Mouse (Mus musculus) cortical plate, adult 2 months (tissue): Measurements from ENCODE around the gene Celf2. TPM values are rescaled to one million over a fixed set of nuclear protein-coding genes. Genes with fewer than 3 reads are reported as not detected.

Source experiments
- H3K27ac ChIP-seq: fragments of 200-500 bp; 2 replicates; pipeline ENCODE4 v1.5.1; 2012; ENCODE audit warnings: low read length, control low read depth, inconsistent platforms; ENCODE audit not compliant: insufficient read depth
- H3K4me1 ChIP-seq: fragments of 200-500 bp; 2 replicates; pipeline ENCODE4 v1.6.1; 2011; ENCODE audit warnings: low read length; ENCODE audit not compliant: control insufficient read depth, insufficient read depth
- H3K4me3 ChIP-seq: fragments of 200-500 bp; 2 replicates; pipeline ENCODE4 v1.5.1; 2011; ENCODE audit warnings: mild to moderate bottlenecking, low read length, control low read depth; ENCODE audit not compliant: insufficient read depth
- CTCF ChIP-seq: fragments of 200-500 bp; IDR thresholded peaks from 2 replicates; pipeline ENCODE4 v1.5.1; 2011; ENCODE audit warnings: mild to moderate bottlenecking, control low read depth, low read length; ENCODE audit not compliant: insufficient read depth; ENCODE audit errors: extremely low read depth
- POLR2A ChIP-seq: fragments of 200-500 bp; IDR thresholded peaks from 2 replicates; pipeline ENCODE4 v1.6.1; 2011; ENCODE audit warnings: mild to moderate bottlenecking, low read length, control low read depth; ENCODE audit not compliant: insufficient read depth; ENCODE audit errors: extremely low read depth
- polyA plus RNA-seq: library from polyadenylated mRNA; depleted of rRNA; stranded (reverse); fragments of >200 nt; gene quantifications from 2 replicates; pipeline ENCODE4 v1.2.3, GENCODE M21; 2012

Celf2 gene
- polyA plus RNA-seq, 1 experiment = 181 TPM

DNA sequence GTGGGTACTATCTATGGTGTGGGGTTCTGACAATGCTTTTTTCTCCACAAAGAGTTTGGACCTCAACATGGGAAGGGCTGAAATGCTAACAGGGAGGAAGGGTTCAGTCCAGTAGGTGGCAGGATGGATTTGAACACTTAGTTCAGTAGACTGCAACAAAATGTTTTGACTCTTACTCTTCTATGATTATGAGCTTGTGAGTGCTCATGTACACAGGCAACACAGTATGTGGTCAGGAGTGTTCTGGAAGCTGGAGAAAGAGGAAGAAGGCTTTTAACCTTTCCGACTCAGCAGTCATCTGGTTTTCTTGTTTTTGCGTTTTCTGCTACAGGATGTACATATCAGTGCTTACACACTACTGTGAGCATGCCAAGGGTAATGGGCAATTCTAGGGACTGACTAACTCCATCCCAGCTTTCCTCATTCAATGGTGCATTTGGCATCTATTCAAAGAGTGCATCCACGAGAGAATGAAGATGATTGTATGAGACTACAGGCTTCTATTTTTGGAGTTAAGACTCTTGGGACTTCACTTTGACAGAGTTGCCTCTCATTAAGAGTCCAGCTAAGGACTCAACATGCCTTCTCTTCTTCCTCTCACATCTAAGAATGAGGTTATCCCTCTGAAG is 867.0 kb downstream of the Celf2 start:
- TF ChIP-seq POLR2A (no peak), CTCF (no peak)
- Histone ChIP-seq H3K4me1 (peaks cover 13% of the 10 kb centered on the region), H3K4me3 (no peak overlapping the region), H3K27ac (peak overlapping the region; percentile 35; the same call in 1 of the 2 replicates)

- H3K4me1 ChIP-seq = peaks cover 12% of the 10 kb centered on the region
Measured at GRCm38 (mm10) chr2:6639370-6639769, 870.0 kb downstream of the Celf2 start.

DNA sequence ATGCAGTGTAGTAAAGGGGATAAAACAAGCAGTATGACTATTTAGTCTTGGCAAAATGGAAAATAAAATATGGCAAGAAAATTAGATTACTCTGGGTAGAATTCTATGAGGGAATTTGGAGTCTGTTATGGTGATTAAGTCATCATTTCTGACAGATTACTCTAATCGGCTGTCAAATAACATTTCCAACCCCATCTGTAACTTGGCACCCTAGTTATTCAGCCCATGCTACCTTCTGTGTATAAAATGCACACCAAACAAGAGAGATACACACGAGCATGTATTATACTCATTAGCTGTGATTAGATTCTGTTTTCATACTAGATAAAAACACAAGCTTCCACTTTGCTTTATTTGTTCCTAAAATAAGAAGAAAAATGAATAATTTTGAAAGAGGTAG is 872.2 kb downstream of the Celf2 start:
- TF ChIP-seq POLR2A (no peak), CTCF (no peak)
- H3K4me1 ChIP-seq = peaks cover 13% of the 10 kb centered on the region
- H3K4me3 ChIP-seq = no peak overlapping the region
- no peak overlapping the region for H3K27ac ChIP-seq

More at GRCm38 (mm10) chr2:6639370-6639769, 870.0 kb downstream of the Celf2 start:
- TF ChIP-seq POLR2A (no peak), CTCF (no peak)
- H3K27ac ChIP-seq = no peak overlapping the region
- no peak overlapping the region for H3K4me3 ChIP-seq

- TF ChIP-seq POLR2A (no peak), CTCF (no peak)
- H3K27ac ChIP-seq = no peak overlapping the region
- H3K4me1 ChIP-seq = peaks cover 10% of the 10 kb centered on the region
- H3K4me3 ChIP-seq = no peak overlapping the region
Measured at GRCm38 (mm10) chr2:6634899-6635298, 874.5 kb downstream of the Celf2 start.

DNA sequence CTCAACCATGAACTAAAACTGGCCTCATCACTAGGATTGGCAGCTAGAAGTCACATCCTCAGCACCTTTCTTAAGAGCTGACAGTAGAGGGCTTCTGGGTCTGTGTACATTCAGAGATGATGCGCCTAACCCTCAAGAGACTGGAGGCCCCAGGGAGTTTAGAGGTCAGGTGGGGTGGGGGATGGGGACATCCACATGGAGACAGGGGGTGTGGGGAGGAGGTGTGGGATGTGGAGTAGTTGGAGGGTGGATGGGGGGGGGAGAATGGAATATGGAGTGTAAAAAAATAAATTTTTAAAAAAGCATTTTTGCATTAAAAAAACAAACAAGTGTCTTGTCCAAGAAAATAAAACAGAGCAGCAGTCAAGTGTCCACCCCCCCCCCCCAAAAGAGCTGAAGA is 876.2 kb downstream of the Celf2 start:
- H3K27ac ChIP-seq = no peak overlapping the region
- H3K4me3 ChIP-seq = no peak overlapping the region
- no peak for TF ChIP-seq POLR2A
- TF ChIP-seq CTCF = no peak
- H3K4me1 ChIP-seq = peaks cover 8% of the 10 kb centered on the region

GRCm38 (mm10) chr2:6623802-6624201 is 885.6 kb downstream of the Celf2 start:
- TF ChIP-seq POLR2A (no peak), CTCF (no peak)
- H3K27ac ChIP-seq = no peak overlapping the region
- H3K4me3 ChIP-seq = no peak overlapping the region
- H3K4me1 ChIP-seq = peaks cover 13% of the 10 kb centered on the region

GRCm38 (mm10) chr2:6622082-6622481 is 887.3 kb downstream of the Celf2 start:
- TF ChIP-seq CTCF (no peak), POLR2A (no peak)
- Histone ChIP-seq H3K27ac (no peak overlapping the region), H3K4me1 (peaks cover 15% of the 10 kb centered on the region), H3K4me3 (no peak overlapping the region)

- peaks cover 16% of the 10 kb centered on the region for H3K4me1 ChIP-seq
- no peak overlapping the region for H3K27ac ChIP-seq
- no peak overlapping the region for H3K4me3 ChIP-seq
- TF ChIP-seq POLR2A = no peak
Measured at GRCm38 (mm10) chr2:6618856-6619255, 890.5 kb downstream of the Celf2 start.

DNA sequence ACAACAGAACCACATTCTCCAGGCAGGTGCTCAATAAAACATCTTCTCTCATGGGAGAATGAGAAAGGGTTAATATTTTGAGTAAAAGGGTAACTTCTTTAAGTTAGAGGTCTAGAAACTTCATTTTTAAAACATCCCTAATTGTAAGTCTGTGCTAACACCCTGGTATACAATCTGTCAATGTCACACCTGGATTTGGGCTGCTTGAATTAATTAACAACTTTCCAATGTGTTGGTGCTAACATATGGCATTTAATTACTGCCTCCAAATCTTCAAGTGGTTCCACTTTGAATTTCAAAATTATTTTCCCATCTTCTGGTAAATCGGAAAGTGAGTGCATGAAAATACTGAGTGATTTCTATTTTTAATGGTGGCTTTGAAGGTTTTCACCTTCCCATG is 890.9 kb downstream of the Celf2 start:
- H3K4me3 ChIP-seq = no peak overlapping the region
- TF ChIP-seq POLR2A (no peak), CTCF (no peak)
- no peak overlapping the region for H3K27ac ChIP-seq
- peaks cover 14% of the 10 kb centered on the region for H3K4me1 ChIP-seq

GRCm38 (mm10) chr2:6604347-6604746 is 905.0 kb downstream of the Celf2 start:
- Histone ChIP-seq H3K4me1 (peaks cover 9% of the 10 kb centered on the region), H3K4me3 (no peak overlapping the region), H3K27ac (no peak overlapping the region)
- TF ChIP-seq CTCF (no peak), POLR2A (no peak)

DNA sequence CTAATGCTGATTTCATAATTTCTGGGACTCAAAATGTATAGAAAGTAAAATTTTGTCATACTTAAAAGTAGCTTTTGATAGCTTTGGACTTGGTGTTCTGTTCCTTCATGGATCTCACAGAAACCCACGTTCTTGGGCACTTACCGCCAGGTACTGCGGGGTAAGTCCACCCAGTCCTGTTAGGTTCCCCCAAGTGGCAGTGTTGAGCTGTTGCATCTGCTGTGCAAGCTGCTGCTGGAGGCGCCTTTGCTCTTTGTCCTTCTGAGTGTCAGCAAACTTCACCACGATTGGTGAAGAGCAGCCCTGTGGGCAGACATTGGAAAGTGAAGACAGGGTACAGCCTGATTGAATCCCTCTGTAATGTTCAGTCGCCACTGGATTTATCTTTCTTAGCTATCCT is 905.5 kb downstream of the Celf2 start:
- Histone ChIP-seq H3K4me1 (peaks cover 10% of the 10 kb centered on the region), H3K4me3 (no peak overlapping the region), H3K27ac (no peak overlapping the region)
- no peak for TF ChIP-seq CTCF
- TF ChIP-seq POLR2A = no peak
